Comparison of ENCODE assay signal across 10 mouse cellular contexts in the genomic region with DNA sequence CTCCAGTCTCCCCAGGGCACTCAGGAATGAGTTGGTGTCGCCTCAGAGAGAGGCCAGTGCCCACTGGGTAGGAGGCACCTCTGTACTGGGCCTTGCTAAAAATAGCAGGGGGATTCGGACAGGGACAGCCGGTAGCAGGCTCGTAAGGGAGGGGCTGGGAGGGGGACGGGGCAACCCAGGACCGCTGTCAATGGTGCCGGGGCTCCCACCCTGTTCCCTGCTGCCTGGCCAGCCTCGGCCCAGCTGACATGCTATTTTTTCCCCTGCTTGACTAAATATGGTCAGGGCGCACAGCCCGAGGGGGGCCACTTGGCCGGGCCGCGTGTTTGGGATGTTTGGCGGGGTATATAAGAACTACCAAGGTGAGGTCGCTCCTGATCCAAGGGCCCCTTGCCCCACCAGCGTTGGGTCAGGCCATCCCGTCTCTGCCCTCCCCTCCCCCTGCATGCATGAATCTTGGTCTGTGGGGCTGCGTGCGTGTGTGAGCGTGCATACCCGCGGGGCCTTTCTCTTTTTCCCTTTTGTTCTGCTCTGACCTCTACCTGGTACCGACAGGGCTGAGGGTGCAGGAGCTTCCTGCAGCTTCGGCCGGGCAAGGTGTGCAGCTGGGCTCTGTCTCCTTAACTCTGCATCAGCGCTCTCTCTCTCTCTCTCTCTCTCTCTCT. TPM values are rescaled to one million over a fixed set of nuclear protein-coding genes. Genes with fewer than 3 reads are reported as not detected.
DNase-seq lines count a peak whose midpoint lies in the region; ATAC-seq lines count a peak whose summit lies in the region.
"Had no signal": no experiment of that assay in that cellular context is flagged by ENCODE, and none has a peak within 500 bp of the region (broad histone marks: within the 10 kb centered on the region; RNA-seq: fewer than 3 reads in every experiment).

No protein-coding gene starts in this region.

- peak overlapping the region; percentile 55 for H3K4me2 ChIP-seq in lung, embryonic 16.5 days (ENCODE audit: low read depth, low read length)
- peak overlapping the region; percentile 76 for H3K4me2 ChIP-seq in intestine, embryonic 15.5 days (replicated peaks)

- peak; percentile 77 for ATAC-seq in lung, embryonic 16.5 days (ENCODE audit: low read depth)
- peak; percentile 65 for ATAC-seq in intestine, embryonic 15.5 days
- no peak for ATAC-seq in megakaryocyte-erythroid progenitor cell, adult 5-6 weeks (replicated peaks; ENCODE audit: low FRiP score, low TSS enrichment, poor library complexity, severe bottlenecking)

- H3K4me1 ChIP-seq in lung, embryonic 16.5 days (replicated peaks; ENCODE audit: control insufficient read depth, insufficient read depth, low read length): no peaks in the 10 kb centered on the region; the same call in 1 of the 2 replicates
- H3K4me1 ChIP-seq in intestine, embryonic 15.5 days (replicated peaks): peaks cover 3% of the 10 kb centered on the region

- H3K9me3 ChIP-seq in lung, embryonic 16.5 days (ENCODE audit: control insufficient read depth, low read length): no peaks in the 10 kb centered on the region
- no peaks in the 10 kb centered on the region for H3K9me3 ChIP-seq in intestine, embryonic 15.5 days

- H3K4me3 ChIP-seq in lung, embryonic 16.5 days (ENCODE audit: low read length): peak overlapping the region; percentile 37
- H3K4me3 ChIP-seq in intestine, embryonic 15.5 days (replicated peaks): peak overlapping the region; percentile 42
- H3K4me3 ChIP-seq: erythroblast, embryonic 14.5 days had no signal

- H3K27ac ChIP-seq in lung, embryonic 16.5 days (ENCODE audit: low read length): no peak overlapping the region
- peak overlapping the region; percentile 51; the same call in 1 of the 2 replicates for H3K27ac ChIP-seq in intestine, embryonic 15.5 days

- no peak overlapping the region for H3K9ac ChIP-seq in lung, embryonic 16.5 days (ENCODE audit: low read length)
- peak overlapping the region; percentile 20; the same call in 1 of the 2 replicates for H3K9ac ChIP-seq in intestine, embryonic 15.5 days

- peaks cover 33% of the 10 kb centered on the region for H3K27me3 ChIP-seq in lung, embryonic 16.5 days (ENCODE audit: control insufficient read depth, insufficient read depth, low read depth, low read length)
- H3K27me3 ChIP-seq in intestine, embryonic 15.5 days (replicated peaks): peaks cover 49% of the 10 kb centered on the region

- H3K36me3 ChIP-seq in lung, embryonic 16.5 days (ENCODE audit: control insufficient read depth, insufficient read depth, low read length): no peaks in the 10 kb centered on the region
- H3K36me3 ChIP-seq in intestine, embryonic 15.5 days: no peaks in the 10 kb centered on the region

- 3% methylated on average over 26 of the region's 26 CpGs for WGBS in lung, embryonic 16.5 days
- WGBS in intestine, embryonic 15.5 days: 3% methylated on average over 26 of the region's 26 CpGs

- DNase-seq in lung, adult 18-20 months: no peak
- DNase-seq in gastrocnemius, postnatal 4 days (ENCODE audit: low spot score in 2 of 2): peak; percentile 36 to 39
- DNase-seq in skeletal muscle tissue, adult 2 months (ENCODE audit: low read depth, low spot score): peak; percentile 97
- no peak for DNase-seq in layer of hippocampus, postnatal 25 days (ENCODE audit: extremely low spot score in 1 of 2, low spot score in 1 of 2)
- no peak for DNase-seq in cerebellum, adult 9-11 months

RNA-seq across cellular contexts. Expression of a gene that starts 50.9 kb away (rescaled TPM):
- 23.2 and 25.3 TPM in 2 replicates for polyA plus RNA-seq in lung, embryonic 16.5 days (2015; fragmentation: Nextera tagmentation; extraction: Ambion mirVana)
- under 1 TPM in 1 of 2 experiments, not detected in 1; 0.08 TPM for total RNA-seq in gastrocnemius, postnatal 4 days (2021)
- polyA plus RNA-seq in intestine, embryonic 15.5 days (2015; fragmentation: Nextera tagmentation; extraction: Ambion mirVana): 8.6 and 8.8 TPM in 2 replicates
- not detected for total RNA-seq in layer of hippocampus, postnatal 25 days (2021)
- total RNA-seq in megakaryocyte-erythroid progenitor cell, adult 5-6 weeks (2014; fragmentation: Nextera tagmentation): not detected in 2 replicates
- not detected in 2 replicates for total RNA-seq in megakaryocyte-erythroid progenitor cell, adult 5-6 weeks (2017)
- total RNA-seq: CH12.LX had no signal
- polyA plus RNA-seq: erythroblast, embryonic 14.5 days had no signal

Comparison
In these comparisons a context has a peak if more than half of its experiments do, and no peak if none do; other contexts are left out.
1. DNase-seq: peak in gastrocnemius, postnatal 4 days (2 of 2) and skeletal muscle tissue, adult 2 months (single experiment); none in lung, adult 18-20 months (0 of 2), layer of hippocampus, postnatal 25 days (0 of 2) and cerebellum, adult 9-11 months (single experiment).